Mouse (Mus musculus) cerebral cortex, adult 2 months (tissue): ENCODE data around the gene Actl7b.

Experiments
- WGBS: fragments of 180-500 bp; shearing (Covaris S2); methylation state at CpG from one replicate; pipeline ENCODE4 v1.1.7; 2018; 5-methylcytosine and 5-hydroxymethylcytosine counted together

The Actl7b gene

GRCm38 (mm10) chr4:56713155-56713554 lies 28.1 kb downstream of the Actl7b start:
- 32% methylated on average over 3 of the region's 3 CpGs for WGBS

DNA sequence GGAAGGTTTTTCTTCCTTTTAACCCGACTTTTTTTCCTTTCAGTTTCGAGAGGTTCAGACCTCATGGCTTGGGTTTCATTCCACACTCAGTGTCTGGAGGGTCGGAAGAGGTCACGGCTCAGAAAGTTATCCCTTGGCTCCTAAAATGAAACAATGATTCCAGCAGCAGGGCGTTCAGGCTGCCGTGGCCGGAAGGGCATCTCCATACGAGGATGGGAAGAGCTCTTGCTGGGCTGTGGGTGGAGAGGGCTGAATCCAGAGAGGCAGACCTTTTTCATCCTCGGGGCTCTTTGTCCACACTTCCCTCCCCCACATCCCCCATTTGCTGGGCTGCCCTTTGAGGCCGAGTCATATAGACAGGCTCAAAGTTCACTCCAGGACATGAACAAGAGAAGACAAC lies 39.0 kb downstream of the Actl7b start:
- WGBS, result 41% methylated on average over 10 of the region's 10 CpGs

DNA sequence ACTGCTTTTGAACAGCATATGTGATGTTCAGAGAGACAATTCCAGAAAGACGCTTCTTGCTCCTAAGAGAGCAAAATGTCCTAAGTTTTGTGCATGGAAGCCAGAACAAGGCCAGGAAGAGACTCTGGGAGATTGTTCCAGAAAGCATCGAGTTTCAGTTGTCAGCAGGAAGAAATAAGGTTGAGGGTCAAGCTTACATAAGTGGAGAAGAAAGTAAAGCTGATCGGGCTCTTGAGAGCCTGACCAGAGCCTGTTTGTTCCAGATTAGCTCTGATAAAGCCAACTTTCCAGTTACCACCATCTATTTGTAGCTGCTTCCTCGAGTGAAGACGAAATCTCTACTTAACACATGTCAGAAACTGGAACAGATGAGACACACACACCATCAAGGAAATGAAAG lies 42.6 kb downstream of the Actl7b start:
- WGBS, result 72% methylated on average over 5 of the region's 5 CpGs

GRCm38 (mm10) chr4:56696401-56696800 lies 44.8 kb downstream of the Actl7b start:
- WGBS, result 89% methylated on average over 7 of the region's 7 CpGs
